Mouse (Mus musculus) megakaryocyte progenitor cell, adult 5-6 weeks (primary cell): ENCODE data around the gene Mt1. TPM values are rescaled to one million over a fixed set of nuclear protein-coding genes. Genes with fewer than 3 reads are reported as not detected.

Experiments used
- ATAC-seq: replicated peaks from 2 replicates; pipeline ENCODE4 v1.8.0; 2016; ENCODE audit warnings: mild to moderate bottlenecking, moderate TSS enrichment, inconsistent platforms; ENCODE audit not compliant: poor library complexity
- total RNA-seq, 2 experiments: library from RNA; stranded (forward) in 1 of 2; stranded (reverse) in 1 of 2; fragments of 157-497, 149-512 nt in 1 of 2; fragments of 200-1000 nt in 1 of 2; gene quantifications; 2 replicates each; pipeline versions ENCODE4 v1.2.3 to v1.2.4; 2015 to 2017

The Mt1 gene
- total RNA-seq, 2 experiments from 2014 or later: 285 to 389 TPM

DNA sequence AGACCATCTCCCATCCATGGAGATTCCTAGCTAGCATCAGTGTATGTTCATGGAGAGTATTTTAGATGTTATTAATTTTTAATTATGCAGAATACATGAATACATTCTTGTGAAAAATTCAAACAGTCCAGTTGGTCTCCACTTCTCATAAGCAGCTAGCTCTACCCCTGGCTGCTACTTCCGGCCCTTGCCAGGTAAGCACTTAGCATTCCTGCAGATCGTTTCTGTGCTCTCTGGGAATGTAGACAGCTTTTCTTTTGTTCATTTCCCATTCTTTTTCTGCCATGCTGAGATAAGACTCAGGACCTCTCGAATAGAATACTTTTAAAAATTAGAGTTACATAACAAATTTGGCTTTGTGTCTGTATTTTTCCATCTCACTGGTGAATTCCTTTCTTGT lies 25.2 kb downstream of the Mt1 start:
- ATAC-seq: no peak

DNA sequence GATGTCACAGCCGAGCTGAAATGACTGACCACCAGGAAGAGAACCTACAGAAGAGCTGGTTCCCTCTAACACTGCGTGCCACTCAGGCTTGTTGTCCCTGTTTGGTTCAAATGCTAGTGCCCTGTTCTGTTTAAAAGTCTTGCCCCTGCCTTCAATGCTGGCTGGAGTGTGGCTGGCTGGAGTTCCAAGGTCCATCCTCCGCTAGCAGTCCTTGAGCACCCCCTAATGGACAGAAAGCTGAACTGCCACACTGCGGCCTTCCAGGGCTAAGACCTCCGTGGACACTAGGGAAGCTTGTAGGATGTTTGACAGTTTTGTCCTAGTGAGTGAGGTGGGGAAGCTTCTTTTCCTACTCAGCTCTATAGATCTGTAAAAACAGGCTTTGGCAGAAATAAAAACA lies 26.9 kb downstream of the Mt1 start:
- peak; percentile 100 for ATAC-seq

GRCm38 (mm10) chr8:94206256-94206655 lies 27.4 kb downstream of the Mt1 start:
- ATAC-seq: no peak

DNA sequence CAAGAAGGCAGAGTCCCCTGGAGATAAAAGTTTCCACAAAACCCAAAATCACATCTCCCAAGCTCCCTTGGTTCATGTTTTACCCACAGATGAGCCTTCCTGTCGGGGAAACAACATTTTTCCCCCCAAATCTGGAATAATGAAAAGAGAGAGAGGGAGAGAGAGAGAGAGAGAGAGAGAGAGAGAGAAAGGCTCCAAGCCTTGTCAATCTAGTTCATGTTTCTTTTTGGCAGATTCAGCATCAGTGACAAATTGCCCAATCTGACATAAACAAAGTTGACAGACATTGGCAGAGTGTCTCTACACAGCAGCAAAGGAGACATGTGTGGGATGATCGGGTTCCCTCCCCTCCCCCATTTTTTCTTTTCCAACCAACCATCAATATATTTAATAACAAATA lies 28.6 kb downstream of the Mt1 start:
- ATAC-seq: no peak

DNA sequence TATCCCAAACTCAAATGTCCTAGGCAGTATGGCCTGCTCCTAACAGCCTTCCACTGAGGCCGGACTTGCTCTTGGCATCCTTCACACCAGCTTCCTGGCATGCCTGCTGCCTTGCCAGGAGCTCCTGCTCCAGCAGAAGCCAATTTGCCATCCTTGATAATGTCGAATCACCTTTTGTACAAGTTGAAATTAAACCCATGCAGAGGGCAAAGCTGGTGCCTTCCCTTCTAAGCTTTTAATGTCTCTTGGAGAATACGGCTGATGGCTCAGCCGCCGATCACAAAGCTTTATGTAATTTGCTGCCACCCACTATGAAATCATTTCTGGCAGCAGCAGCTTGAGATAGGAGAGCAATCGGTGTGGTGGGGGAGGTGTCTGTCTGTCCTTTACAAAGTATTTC lies 30.8 kb downstream of the Mt1 start:
- no peak for ATAC-seq

- no peak for ATAC-seq
Observed at GRCm38 (mm10) chr8:94210225-94210624, 31.3 kb downstream of the Mt1 start.

DNA sequence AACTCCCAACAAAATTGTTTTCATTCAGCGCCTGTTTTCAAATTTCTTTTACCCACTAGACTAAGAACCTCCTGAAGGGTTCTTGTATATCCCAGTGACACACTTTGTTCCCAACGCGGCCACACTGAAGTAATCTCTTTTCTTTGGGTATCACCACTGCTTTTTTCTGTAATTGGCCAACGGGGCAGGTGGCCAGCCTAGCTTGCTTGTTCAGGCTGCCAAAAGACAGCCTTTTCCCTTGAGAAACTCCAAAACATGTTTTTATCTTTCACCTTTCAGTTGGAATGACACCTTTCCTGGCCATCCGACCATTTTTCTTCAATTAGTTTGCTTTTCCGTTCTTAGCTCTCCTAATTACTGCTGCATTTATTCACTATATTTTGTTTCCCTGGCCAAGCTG lies 34.9 kb downstream of the Mt1 start:
- no peak for ATAC-seq

DNA sequence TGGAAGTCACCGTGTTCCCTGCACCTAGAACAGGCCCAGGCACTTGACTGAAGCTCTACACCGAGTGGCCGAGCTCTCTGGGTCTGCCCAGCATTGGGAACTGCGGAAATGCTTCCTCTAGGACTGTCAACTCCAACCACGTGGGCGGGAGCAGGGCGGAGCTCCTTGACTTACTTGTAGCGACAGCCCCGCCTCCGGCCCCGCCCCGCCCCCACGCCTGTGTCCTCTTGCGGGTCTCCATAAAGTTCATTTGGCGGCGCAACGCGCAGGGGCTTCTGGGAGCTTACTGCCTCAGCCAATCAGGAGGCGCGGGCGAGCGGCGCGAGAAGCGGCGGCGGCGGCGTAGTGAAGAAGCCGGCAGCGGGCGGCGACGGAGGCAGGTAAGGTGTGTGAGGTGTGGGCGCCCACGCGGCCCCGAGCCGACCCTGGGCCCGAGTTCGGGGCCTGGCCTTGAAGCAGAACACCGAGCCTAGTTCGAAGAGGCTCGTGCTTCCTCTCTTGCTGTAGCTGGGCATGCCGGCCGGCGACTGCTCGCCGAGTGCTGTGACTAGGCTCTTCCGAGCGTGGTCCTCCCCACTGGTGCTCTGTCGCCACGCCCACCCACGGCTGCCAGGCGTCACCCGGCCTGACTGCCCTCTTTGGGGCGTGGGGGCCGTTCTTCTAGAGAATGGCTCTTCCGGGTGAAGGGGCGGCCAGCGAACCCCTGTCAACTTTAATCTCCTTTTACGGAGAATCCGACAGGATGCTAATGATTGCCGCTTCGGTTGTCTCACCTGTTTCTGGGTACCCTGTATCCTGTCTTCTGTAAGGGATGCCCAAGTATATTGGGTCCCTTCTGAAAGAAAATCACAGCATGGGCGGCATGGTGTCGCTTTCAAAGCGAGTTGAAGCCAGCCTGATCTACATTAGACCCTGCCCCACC lies 35.6 kb downstream of the Mt1 start, which contains the start of gene Nup93:
Gene Nup93, plus strand, starts transcription at position 313 of the 922 bp plus-strand sequence.
- peak; percentile 97 for ATAC-seq

DNA sequence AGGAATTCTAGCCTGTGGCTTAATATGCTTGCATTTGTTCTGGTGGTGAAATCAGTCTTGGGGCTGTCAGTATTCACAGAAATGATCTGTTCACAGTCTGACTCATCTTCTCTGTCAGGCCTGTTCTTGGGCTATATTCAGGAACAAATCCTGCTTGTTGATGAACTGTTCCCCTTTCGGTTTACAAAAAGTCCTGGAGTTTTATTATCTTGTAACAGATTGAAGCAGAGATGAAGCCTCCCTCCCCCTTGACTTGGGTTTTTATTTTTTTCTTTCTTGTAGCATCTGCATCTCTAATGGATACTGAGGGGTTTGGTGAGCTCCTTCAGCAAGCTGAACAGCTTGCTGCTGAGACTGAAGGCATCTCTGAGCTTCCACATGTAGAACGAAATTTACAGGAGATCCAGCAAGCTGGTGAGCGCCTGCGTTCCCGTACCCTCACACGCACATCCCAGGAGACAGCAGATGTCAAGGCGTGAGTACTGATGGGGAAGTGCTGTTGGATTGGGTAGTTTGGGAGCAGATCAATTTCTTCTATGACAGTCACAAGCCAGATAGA lies 48.6 kb downstream of the Mt1 start:
- no peak for ATAC-seq

Other genes with a start within 250 kb of the Mt1 start
- gene Amfr, start 166.2 kb upstream of the Mt1 start, total RNA-seq (2015): 31.0 and 31.5 TPM in 2 replicates
- gene Amfr, start 166.2 kb upstream of the Mt1 start, total RNA-seq (2017): 62.6 and 132 TPM in 2 replicates
- gene Nudt21, start 142.1 kb upstream of the Mt1 start, total RNA-seq (2015): 112 and 114 TPM in 2 replicates
- gene Nudt21, start 142.1 kb upstream of the Mt1 start, total RNA-seq (2017): 119 and 122 TPM in 2 replicates
- 21.7 and 26.8 TPM in 2 replicates for gene Ogfod1, start 141.9 kb upstream of the Mt1 start, total RNA-seq (2015)
- gene Ogfod1, start 141.9 kb upstream of the Mt1 start, total RNA-seq (2017): 18.1 and 19.6 TPM in 2 replicates
- 7.0 and 11.9 TPM in 2 replicates for gene Bbs2, start 80.2 kb upstream of the Mt1 start, total RNA-seq (2015)
- gene Bbs2, start 80.2 kb upstream of the Mt1 start, total RNA-seq (2017): 4.1 and 4.4 TPM in 2 replicates
- gene Mt4, start 41.9 kb upstream of the Mt1 start, total RNA-seq (2015): not detected in 2 replicates
- gene Mt4, start 41.9 kb upstream of the Mt1 start, total RNA-seq (2017): not detected in 2 replicates
- gene Mt3, start 26.5 kb upstream of the Mt1 start, total RNA-seq (2015): not detected in 2 replicates
- gene Mt3, start 26.5 kb upstream of the Mt1 start, total RNA-seq (2017): not detected in 2 replicates
- gene Mt2, start 6.4 kb upstream of the Mt1 start, total RNA-seq (2015): 24.5 and 53.6 TPM in 2 replicates
- 35.6 and 47.5 TPM in 2 replicates for gene Mt2, start 6.4 kb upstream of the Mt1 start, total RNA-seq (2017)
- gene Nup93, start 35.5 kb downstream of the Mt1 start, total RNA-seq (2015): 26.7 and 32.4 TPM in 2 replicates
- gene Nup93, start 35.5 kb downstream of the Mt1 start, total RNA-seq (2017): 36.3 and 46.1 TPM in 2 replicates
- 0.12 and 0.17 TPM in 2 replicates for gene Slc12a3, start 150.1 kb downstream of the Mt1 start, total RNA-seq (2015)
- not detected in 2 replicates for gene Slc12a3, start 150.1 kb downstream of the Mt1 start, total RNA-seq (2017)
- gene Herpud1, start 207.4 kb downstream of the Mt1 start, total RNA-seq (2015): 78.2 and 89.9 TPM in 2 replicates
- gene Herpud1, start 207.4 kb downstream of the Mt1 start, total RNA-seq (2017): 83.3 and 99.5 TPM in 2 replicates